Mouse (Mus musculus): ENCODE results near the gene 4933416C03Rik. TPM values are rescaled to one million over a fixed set of nuclear protein-coding genes. Genes with fewer than 3 reads are reported as not detected.

The 4933416C03Rik gene
- polyA plus RNA-seq, 1 experiment from 2014 or later, result not detected

- no peak for DNase-seq (ENCODE audit: low spot score)
These were observed 34.3 kb downstream of the 4933416C03Rik start for GRCm38 (mm10) chr10:116079396-116079795.

GRCm38 (mm10) chr10:116078636-116079035 is 35.1 kb downstream of the 4933416C03Rik start:
- no peak for DNase-seq (ENCODE audit: low spot score)

GRCm38 (mm10) chr10:116075954-116076353 is 37.8 kb downstream of the 4933416C03Rik start:
- DNase-seq (ENCODE audit: low spot score), result no peak

Other genes with a start within 250 kb of the 4933416C03Rik start
- gene Ptprr, start 95.7 kb downstream of the 4933416C03Rik start, polyA plus RNA-seq (2015; fragmentation: Nextera tagmentation; extraction: Ambion mirVana), result 0.62 and 1.1 TPM in 2 replicates
- gene Ptprb, start 161.6 kb upstream of the 4933416C03Rik start, polyA plus RNA-seq (2015; fragmentation: Nextera tagmentation; extraction: Ambion mirVana), result 1.1 and 1.7 TPM in 2 replicates

Measured in thymus, postnatal 0 days (tissue).